Mouse (Mus musculus) spleen, postnatal 14 days (tissue): Measurements from ENCODE around the gene Fam214b.

ENCODE experiments used
- DNase-seq, 2 experiments: peaks; one replicate each; pipeline ENCODE4 v3.0.0; 2021 to 2022; ENCODE audit warnings: low spot score in 2 of 2

Gene Fam214b

DNA sequence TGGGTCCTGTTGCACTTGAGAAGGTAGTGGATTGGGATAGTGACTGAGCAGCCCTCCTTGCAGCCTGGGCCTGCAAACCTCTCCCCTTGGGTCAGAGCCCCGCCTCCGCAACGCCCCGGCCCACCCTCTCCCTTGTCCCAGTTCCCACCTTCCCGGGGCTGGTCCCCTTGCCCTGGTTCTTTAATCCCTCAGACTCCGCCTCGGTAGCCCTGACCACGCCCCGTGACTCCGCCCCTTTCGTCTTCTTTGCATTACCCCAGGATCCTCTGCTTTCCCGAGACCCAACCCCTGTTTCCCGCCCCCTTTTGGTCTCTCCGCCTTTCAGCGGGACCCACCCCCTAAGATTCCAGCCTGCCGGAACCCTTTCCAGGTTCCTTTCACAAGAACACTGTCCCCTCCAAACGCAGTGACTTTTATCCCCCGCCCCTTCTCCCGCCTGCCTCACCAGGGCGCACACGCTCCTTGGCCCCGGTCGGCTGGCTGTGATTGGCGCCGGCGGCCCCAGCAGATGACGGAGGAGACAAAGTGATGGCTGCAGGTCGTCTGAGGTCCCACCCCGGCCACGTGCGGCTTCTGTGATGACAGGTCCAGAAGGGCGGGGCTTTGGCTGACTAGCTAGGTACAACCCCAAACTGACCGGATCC is at the start of gene Fam214b:
TSS of gene Fam214b (minus strand) at position 562 of the 644 bp plus-strand sequence.
- DNase-seq: peak; percentile 84 to 88

DNA sequence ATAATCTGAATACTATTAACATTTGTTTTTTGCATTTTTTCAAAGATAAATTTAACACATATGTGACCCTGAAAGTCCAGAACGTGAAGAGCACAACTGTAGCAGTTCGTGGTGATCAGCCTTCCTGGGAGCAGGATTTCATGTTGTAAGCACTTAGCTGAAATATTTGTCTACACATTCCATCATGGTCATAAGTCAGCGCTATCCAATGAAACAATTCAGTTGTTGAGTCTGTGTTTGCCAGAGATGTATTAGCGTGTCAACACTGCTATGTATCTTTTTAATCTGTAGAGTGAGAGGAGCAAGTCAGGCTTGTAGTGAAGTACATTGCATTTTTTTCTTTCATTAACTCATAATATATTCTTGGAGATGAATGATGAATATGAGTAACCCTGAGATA is 45.2 kb upstream of the Fam214b start:
- DNase-seq: no peak

DNA sequence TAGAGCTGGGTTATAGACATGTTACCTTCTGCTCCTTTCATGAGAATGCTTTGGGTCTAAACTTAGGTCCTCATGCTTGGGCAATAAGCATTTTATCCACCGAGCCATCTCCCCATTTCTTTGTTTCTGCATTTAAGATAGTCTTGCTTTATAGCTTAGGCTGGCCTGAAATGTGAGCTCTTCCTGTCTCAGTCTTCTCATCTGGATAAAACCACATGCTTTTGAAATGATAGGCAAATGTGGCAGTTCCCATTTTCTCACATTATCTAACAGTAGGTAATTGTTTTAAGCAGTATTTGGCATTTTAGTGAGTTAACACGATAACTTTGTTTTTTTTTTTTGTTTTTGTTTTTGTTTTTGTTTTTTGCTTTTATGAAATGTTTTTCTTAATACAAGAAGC is 43.9 kb upstream of the Fam214b start:
- DNase-seq: no peak

DNA sequence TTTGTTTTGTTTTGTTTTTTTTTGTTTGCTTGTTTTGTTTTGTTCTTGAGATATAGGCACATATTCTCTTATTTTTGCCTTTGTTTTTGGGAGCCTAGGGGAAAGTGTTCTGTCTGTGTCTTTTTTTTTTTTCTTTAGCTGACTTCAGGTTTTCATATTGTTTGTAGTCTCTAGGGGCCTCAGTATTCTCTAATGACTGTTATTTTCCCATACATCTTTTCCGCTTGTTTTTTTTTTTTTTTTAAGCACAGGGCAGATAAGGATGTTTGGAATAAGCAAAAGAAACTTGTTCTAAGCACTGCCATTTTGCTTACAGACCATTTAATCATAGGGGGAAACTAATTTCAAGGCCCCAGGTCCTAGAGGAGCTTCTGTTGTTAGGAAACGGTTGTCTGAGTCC is 36.4 kb upstream of the Fam214b start:
- no peak for DNase-seq

DNA sequence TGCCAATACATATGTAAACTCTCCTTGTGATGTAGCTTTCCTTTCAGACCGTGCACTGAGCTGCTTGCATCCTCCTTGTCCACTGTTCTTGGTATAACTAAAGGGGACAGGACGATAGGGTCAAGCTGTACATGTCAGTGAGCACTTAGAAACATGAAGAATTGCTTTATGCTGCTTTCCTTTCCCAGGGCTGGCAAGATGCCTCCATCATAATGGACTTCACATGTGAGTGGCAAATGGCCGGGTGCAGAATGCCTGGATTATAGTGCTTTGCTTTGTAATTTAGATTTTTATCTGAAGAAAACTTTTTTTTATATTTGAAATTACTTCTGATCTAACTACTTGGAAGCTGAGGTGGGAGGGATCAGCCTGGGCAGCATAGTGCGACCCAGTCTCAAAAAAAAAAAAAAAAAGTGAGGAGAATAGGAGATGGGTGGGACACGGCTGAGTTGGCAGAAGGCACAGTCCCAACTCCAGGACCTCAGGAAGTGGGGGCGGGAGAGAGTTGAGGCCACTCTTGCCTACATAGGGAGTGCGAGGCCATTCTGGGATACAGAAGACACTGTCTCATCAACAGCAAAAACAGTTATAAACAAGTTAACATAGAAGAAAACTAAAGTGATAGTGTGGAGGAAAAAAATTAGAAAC is 32.2 kb upstream of the Fam214b start:
- no peak for DNase-seq

DNA sequence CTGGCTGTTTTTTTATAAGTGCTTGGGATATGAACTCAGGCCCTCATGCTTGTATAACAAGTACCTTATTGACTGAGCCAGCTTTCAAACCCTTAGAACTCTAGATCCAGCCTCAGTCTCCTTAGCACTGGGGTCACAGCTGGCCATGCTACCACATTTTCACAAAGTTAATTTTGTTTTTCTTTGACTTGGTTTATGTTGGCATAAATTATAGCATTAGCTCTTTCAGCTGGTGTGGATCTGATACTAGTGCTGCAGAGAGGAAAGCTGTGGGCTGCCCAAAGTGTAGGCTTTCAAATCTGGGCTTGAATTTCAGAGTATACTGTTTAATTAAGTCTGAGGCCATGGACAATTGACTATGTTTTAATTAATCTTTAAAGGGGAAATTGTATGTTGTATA is 28.9 kb upstream of the Fam214b start:
- DNase-seq: no peak

DNA sequence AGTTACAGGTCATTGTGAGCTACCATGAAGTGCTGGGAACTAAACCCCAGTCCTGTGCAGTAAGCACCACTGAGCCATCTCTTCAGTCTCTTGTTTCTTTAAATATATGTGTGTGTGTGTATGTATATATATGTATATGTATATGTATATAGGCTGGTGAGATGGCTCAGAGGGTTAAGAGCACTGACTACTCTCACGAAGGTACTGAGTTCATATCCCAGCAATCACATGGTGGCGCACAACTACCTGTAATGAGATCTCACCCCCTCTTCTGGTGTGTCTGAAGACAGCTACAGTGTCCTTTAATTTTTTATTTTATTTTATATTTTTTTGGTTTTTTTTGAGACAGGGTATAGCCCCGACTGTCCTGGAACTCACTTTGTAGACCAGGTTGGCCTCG is 19.5 kb upstream of the Fam214b start:
- DNase-seq: no peak

DNA sequence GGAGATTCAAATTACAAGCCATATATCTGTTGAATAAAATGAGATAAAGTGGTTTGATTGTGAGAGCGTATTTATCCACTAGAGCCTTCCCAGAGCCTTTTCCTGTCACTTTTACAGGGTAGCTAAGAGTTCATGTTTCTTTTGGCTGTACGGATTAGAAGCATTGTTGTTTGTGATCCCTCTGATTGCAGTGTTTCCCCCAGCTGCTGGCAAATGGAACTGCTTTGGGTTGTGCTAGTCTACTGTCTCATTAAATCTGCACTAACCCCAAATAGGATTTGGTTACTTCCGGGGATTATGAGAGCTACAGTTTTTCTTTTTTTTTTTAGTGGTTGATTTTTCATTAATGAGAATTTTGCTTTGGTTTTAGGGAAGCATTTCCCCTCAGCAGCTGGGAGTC is 14.3 kb upstream of the Fam214b start:
- DNase-seq: no peak

DNA sequence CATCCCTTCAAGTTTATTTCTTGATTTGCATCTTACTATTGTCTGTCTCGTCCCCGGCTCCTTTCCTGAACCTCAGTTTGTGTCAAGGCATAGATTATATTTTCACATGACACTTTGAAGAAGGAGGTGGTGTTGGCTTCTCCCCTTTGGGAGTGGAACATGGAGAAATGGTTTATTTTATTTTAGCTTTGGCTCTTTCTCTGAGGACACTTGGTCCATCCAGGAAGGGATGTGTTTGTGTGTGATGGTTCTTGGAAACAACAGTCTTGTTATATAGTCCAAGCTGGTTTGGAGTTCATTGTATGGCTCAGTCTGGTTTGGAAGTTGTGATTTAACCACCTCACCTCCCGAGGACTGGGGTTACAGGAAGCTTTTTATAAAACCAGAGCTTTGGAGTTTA is 13.7 kb upstream of the Fam214b start:
- DNase-seq: no peak

DNA sequence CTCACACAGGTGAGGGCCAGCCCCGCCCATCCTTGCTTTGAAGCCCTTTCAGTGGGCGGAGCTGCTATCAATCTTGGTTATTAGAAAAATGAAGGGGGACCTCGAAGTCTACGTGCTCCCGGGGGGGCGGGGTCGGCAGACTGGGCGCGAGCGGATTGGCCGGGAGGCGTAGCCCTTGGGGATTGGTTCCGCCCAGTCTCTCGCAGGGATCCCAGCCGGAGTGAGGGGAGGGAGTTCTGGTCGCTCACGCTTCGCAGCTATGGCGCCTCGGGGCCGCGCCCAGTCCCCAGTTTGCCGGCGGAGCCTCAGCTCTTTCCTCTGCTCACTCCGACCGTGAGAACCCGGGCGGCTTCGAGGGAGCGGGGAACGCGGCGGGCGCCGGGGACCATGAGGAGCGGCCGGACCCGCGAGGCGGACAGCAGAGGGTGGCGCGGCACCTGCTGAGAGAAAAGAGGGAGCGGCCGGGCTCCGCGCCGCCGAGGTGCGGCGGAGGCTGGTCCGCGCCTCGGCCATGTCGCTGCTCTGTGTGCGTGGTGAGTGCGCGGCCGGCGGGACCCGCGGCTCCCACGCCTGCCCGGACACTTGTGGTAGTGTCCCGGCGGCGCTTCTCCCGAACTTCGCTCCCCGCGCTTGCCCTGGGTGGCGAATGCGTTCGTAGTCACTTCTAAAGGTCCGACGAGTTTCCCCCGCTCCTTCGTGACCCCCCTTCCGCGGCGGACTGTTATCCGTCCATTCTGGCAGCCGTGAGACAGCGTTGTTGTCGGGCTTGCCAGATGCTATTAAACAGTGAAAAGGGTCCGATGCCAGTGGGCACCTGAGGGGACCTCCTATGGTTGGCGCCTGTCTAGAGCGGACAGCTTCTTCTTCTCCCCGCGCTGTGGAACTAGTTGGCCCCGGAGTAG is 13.0 kb upstream of the Fam214b start, which contains the start of gene Unc13b:
TSS of gene Unc13b (plus strand) at position 201 of the 902 bp plus-strand sequence.
- DNase-seq: peak; percentile 63 to 64

DNA sequence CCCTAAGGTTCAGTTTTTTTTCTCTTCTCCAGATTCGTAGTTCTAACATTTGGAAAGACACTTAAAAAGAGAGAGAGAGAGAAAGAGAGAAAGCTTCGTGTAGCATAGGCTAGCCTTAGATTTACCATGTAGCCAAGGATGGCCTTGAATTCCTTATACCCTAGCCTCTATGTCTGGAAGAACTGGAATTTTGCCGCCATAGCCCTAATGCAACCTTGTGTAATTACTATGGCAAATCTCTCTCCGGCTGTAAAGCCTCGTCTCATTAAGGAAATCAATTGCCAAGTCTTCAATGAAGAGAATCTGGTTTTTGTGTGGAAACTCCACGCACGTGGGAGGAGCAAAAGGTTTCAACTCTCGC is 12.4 kb upstream of the Fam214b start:
- DNase-seq: no peak

DNA sequence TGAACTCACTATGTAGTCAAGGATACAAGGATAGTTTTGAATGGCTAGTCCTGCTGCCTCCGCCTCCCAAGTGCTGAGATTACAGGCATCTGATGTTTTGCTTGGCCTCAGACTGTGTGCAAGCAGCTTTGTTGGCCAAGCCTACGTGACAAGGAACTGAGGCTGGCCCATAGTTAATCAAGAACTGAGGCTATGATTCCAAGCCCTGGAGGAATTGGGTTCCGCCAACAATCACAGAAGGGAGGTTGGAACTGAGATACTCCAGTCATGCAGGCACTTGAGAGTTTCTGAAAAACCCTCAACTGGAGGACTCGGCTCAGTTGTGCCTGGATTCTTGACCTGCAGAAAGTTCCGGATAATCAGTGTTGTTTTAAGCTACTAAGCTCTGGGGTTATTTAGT is 11.6 kb upstream of the Fam214b start:
- no peak for DNase-seq

DNA sequence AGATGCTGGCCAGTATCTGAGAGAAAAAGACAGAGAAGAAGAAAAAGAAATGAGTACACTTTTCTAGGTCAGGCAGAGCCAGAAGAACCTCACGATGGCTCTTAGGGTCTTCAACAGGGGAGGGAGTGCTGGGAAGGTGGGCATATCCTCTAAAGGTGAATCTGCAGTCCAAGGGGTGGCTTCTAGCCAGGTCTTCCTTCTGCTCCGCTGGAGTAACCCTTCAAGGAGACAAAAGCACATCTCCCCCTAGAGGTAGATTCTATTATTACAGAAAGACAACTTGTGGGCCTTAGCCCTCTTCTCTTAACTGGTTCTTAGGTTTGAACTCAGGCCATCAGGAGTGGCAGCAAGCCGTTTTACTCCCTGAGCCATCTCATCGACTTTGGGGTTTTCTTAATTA is 6.6 kb upstream of the Fam214b start:
- DNase-seq: no peak

DNA sequence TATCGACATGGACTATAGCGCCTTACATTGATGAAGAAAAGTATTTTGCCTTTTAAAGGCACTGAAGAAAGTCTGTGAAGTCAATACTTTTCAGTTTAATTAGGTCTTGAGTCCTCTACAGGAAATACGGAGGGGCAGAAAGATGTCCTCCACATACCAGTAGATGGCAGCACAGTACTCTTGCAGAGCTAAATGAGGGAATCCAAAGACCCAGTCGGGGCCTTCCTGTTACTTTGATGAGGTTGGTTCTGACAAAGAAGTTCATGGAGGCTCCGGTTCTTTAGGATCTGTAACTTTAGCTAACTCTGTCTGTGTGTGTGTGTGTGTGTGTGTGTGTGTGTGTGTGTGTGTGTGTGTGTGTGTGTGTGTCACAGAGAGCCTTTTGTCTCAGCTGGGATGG is 1.2 kb upstream of the Fam214b start:
- peak in 1 of 2 experiments; percentile 58 for DNase-seq

DNA sequence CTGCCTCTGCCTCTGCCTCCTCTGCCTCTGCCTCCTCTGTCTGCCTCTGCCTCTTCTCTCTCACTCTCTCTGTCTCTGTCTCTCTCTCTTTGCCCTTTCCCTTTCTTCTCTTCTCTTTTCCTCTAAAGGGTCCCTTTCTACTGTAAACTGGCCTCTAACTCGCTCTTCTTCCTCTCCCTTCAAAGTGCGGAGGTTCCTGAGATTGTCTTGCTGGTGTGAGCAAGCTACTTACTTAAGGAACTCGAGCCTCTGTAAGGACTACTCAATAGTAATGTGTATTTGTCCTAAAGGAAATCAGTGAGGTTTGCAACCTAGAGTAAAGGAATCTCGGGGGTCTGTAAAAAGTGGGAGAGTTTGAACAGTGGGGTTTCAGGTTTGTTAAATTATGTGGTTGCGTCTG is 587 bp upstream of the Fam214b start:
- no peak for DNase-seq

DNA sequence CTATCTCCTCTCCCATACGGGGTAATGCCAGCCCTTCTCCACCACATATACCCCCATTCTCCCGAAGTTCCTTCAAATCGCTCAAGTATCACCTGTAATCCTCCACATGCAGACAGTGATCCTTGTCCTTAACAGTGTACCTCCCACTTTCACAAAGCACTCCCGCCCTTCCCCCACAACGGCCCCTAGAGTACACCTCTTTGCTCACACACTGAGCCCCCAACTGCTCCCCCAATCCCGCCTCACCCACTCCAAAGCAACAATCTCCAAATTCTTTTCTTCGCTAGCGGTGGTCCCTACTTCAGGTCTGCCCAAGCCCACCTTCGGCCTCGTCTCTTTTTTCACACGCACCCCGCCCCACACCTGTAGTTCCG is 748 bp downstream of the Fam214b start:
- DNase-seq: no peak

DNA sequence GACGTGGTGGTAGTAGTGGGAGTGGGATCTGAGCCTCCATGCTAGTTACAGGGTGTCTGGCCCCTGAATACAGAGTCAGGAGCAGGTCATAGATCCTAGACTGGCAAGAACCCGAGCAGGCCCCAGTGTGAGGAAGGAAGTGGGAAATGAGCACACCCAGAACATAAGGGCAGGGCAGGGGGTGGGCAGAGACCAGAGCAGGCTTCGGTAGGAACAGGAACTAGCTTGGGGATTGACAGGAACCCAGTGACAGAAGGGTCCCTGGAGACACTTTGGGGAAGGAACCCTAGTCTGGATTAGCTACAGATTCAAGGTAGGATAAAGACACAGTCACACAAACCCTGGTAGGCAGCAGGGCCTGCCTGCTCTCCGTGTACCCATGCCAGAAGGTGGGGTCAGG is 1.3 kb downstream of the Fam214b start:
- no peak for DNase-seq

DNA sequence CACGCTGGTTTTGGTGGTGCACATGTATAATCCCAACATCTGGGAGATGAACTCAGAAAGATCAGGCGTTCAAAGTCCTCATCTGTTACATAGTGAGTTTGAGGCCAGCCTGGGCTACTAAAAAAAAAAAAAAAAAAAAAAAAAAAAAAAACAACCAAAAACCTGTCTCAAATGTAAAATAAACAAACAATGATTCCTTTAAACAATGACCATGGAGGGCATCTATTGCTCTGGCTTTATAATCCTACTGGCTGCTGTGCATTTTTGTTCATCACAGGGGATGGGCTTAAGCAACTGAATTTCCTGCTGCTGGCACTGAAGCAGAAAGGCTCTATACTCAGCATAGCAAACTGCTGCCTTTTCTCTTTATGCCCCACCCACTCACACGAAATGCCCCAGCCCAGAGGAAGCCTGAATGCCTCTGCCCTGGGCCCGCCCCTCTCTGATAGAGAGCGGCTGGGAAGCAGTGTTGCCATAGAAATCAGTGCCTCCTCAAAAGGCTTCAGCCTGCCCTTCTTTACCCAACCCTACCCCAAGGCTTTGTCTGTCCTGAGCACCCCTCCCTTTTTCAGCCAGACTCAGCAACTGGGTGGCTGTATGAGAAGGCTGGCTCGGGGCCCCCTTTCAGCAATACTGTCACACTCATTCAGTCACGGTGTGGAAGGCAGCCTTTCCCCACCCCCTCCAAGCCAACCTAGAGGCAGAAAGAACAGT is 2.2 kb downstream of the Fam214b start:
- DNase-seq: peak in 1 of 2 experiments; percentile 54

DNA sequence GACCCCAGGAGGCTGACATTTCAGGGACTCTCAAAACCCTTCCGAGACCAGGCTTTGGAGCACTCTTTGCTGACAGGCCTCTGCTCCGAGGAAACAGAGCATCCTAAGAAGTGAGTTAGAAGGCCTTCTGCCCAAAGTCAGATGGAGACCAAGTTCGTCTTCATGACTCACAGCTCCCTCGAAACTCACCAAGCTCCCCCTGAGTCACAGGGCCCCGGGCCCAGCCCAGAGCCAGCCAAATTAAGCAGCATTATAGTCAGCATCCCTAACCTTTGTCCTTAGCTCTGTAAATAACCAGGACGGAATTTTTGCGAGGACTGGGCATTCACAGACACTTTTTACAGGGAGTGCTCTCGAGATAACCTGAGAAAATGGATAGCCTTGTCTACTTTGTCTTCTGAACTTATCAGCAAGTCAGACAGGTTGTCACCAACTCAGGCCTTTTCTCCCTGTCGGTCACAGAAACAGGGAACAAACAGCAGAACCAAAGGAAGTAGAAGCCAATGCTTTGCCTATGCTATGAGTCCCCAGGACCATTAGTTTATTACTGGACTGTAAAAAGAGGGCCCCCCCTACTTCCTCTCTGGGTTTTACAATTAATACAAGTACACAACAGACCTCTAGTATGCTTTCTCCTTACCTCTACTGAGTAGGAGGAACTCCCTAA is 5.0 kb downstream of the Fam214b start:
- no peak for DNase-seq

DNA sequence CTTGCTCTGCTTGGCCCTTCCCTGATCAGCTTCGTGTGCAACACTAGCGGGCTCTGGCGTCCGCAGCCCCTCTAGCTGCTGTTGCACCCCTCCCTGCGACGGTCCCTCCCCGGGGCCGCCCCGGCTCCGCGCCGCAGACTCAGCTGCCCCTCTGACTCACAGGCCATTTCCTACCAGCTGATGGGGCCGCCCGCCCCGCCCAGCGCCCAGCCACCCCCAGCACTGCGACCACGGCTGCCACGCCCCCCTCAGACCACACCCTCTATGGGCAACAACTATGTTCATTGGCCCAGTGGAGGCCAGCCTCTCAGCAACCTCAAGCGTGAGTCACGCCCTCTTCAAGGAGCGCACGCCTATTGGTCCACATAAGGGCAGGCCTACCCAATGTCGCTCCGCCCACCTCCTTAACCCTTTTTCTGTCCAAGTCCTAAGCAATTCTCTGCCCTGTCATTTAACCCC is 5.9 kb downstream of the Fam214b start:
- peak; percentile 93 to 95 for DNase-seq

DNA sequence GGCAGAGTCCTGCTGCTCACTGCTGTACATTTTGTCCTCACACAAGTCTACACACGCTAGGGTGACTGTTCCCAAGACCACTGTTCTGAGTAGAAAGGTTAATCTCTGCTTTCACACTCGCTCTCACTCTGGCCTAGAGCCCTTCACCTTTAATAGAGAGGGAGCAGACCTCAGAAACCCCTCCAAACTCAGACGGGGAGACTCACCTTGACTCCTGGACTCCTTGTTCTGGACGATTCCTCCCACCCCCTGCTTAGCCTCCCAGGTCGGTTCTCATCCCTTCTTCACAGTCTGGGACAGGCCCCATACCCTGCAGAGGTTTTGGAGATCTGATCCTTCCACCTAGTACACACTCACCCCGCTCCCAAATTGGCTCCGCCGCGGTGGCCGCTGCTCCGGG is 6.4 kb downstream of the Fam214b start:
- DNase-seq: no peak
